Mouse (Mus musculus): Measurements from ENCODE around the gene Armc7.

DNA sequence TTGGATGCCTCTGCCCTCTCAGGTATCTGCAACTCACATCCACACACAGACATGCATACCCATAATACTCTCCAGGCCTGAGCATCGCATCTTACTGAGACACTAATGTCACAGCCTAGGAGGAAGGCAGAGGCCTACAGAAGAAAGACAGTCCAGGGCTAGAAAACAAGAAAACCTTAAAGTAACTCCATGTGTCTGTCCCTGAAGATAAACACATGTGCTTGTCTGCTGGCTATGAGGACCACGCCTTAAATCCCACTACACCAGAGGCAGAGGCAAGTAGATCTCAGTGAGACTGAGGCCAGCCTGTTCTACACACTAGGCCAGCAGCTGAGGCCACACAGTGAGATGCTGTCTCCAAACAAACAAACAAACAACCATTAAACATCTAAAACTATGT, 35.7 kb downstream of the Armc7 start:
- TF ChIP-seq CTCF (IDR thresholded peaks at IDR 0.05; ENCODE audit: low read depth, low read length) = no peak
- no peak for TF ChIP-seq EP300 (IDR thresholded peaks at IDR 0.05; ENCODE audit: insufficient read depth, low read depth, low read length)
- no peak for TF ChIP-seq POLR2A (IDR thresholded peaks at IDR 0.05; ENCODE audit: insufficient read depth, low read length)

Data from ES-Bruce4 (cell line).